Mouse (Mus musculus): ENCODE measurements at regions not wholly inside any gene's neighbourhood (a gene's known extent, or its start where the extent isn't known, plus 50 kb on each side); places are given as distances from the start of the nearest gene placed in this dataset.
"Not testable (repeated sequence)": the region's sequence is repeated elsewhere in the genome, so short reads cannot be mapped to it uniquely, and the experiment has no call there.

DNA sequence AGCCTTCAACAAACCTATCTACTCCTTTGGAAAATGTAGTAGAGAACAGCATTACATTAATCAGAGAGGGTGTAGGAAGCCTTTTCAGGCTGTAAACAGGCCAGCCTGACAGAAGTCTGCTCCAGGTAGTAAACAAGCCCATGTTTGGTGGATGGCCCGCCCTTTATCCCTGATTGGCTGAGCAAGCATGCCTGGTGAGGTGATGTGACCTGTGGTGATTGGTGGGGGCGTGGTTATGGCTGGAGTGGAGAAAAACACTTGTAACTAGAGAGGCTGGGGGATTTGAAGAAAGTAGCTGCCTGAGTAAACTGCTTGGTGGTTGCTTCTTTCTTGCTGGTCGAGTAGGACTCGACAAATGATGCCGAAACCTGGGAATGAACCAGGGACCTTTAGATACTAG is 621.3 kb upstream of the Dsel start:
- not testable (repeated sequence) for H3K27ac ChIP-seq (ENCODE audit: control insufficient read depth, insufficient read depth, low read depth, low read length); H3K36me3 ChIP-seq (ENCODE audit: control insufficient read depth, insufficient read depth, low read length); H3K27me3 ChIP-seq (ENCODE audit: control insufficient read depth, insufficient read depth, low read length); H3K4me1 ChIP-seq (ENCODE audit: control insufficient read depth, insufficient read depth, low read length)
- peak overlapping the region; percentile 8; the same call in 1 of the 2 replicates for H3K4me3 ChIP-seq (ENCODE audit: control insufficient read depth, low read depth, low read length)

DNA sequence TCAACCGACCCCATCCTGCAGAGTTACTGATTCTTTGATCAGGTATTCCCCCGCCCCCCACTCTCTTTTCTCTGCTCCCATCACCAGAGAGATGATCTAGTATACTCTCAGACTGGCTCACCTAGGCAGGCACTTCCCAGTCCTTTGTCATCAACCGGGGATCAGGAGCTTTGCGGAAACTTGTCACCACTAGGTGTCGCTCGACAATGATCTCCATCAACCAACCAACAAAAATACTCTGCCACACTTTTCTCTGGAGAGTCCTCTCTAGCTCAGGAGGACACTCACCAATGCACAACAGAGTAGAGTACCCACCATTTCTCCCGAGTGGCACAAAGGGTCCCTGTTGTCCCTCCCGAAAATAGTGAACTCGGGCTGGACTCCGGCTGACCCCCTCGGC is 591.3 kb upstream of the Dsel start:
- H3K27me3 ChIP-seq (ENCODE audit: control insufficient read depth, insufficient read depth, low read length): no peaks in the 10 kb centered on the region
- H3K36me3 ChIP-seq (ENCODE audit: control insufficient read depth, insufficient read depth, low read length): no peaks in the 10 kb centered on the region
- H3K4me1 ChIP-seq (ENCODE audit: control insufficient read depth, insufficient read depth, low read length): no peaks in the 10 kb centered on the region; the same call in 1 of the 2 replicates
- H3K27ac ChIP-seq (ENCODE audit: control insufficient read depth, insufficient read depth, low read depth, low read length): no peak overlapping the region
- peak overlapping the region; percentile 57 for H3K4me3 ChIP-seq (ENCODE audit: control insufficient read depth, low read depth, low read length)
- TF ChIP-seq CTCF (IDR thresholded peaks at IDR 0.05; ENCODE audit: control insufficient read depth, insufficient read depth, insufficient replicate concordance, low read depth, low read length) (peak; percentile 45; the same call in 1 of the 2 replicates), POLR2A (IDR thresholded peaks at IDR 0.05; ENCODE audit: control insufficient read depth, low read depth, low read length) (no peak)

DNA sequence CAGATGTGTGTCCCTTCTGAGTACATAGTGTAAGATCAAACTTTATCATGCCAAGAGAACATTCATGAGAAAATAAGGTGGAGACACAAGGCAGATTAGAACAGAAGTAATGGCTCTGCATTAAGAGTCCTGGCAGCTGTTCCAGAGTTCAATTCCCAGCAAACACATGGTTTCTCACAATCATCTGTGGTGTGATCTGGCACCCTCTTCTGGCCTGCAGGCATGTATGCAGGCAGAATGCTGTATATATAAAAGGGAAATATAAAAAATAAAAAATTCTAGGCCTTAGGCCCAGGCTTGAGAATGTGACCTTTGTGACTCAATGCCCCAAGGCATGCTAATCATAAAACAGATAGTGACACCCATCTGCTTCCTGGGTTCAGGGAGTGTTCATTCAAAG is 587.7 kb upstream of the Dsel start:
- Histone ChIP-seq H3K27ac (ENCODE audit: control insufficient read depth, insufficient read depth, low read depth, low read length) (no peak overlapping the region), H3K27me3 (ENCODE audit: control insufficient read depth, insufficient read depth, low read length) (no peaks in the 10 kb centered on the region), H3K36me3 (ENCODE audit: control insufficient read depth, insufficient read depth, low read length) (no peaks in the 10 kb centered on the region), H3K4me1 (ENCODE audit: control insufficient read depth, insufficient read depth, low read length) (no peaks in the 10 kb centered on the region; the same call in 1 of the 2 replicates), H3K4me3 (ENCODE audit: control insufficient read depth, low read depth, low read length) (no peak overlapping the region)
- TF ChIP-seq POLR2A (IDR thresholded peaks at IDR 0.05; ENCODE audit: control insufficient read depth, low read depth, low read length) (no peak), CTCF (IDR thresholded peaks at IDR 0.05; ENCODE audit: control insufficient read depth, insufficient read depth, insufficient replicate concordance, low read depth, low read length) (no peak)

DNA sequence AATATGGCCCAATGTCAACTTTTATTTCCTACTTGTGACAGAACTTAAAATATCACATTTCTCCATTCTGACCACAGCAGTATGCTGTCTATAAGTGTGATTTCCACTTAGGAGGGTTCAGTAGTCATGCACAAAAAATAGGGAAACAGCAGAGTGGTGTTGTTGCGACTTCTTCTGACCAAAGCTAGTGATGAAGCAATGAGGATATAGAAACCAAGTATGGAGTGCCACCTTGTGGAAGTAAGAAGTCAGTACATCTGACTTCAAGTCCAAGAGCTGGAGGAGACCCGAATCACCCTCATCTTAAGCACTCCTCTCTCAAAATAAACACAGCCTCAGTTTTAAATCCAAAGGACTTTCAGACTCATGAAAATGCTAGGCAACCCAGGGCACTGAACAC is 586.9 kb upstream of the Dsel start:
- Histone ChIP-seq H3K36me3 (ENCODE audit: control insufficient read depth, insufficient read depth, low read length) (no peaks in the 10 kb centered on the region), H3K27me3 (ENCODE audit: control insufficient read depth, insufficient read depth, low read length) (no peaks in the 10 kb centered on the region), H3K27ac (ENCODE audit: control insufficient read depth, insufficient read depth, low read depth, low read length) (no peak overlapping the region), H3K4me1 (ENCODE audit: control insufficient read depth, insufficient read depth, low read length) (no peaks in the 10 kb centered on the region; the same call in 1 of the 2 replicates), H3K4me3 (ENCODE audit: control insufficient read depth, low read depth, low read length) (no peak overlapping the region)
- peak; percentile 10; the same call in 1 of the 2 replicates for TF ChIP-seq CTCF (IDR thresholded peaks at IDR 0.05; ENCODE audit: control insufficient read depth, insufficient read depth, insufficient replicate concordance, low read depth, low read length)
- TF ChIP-seq POLR2A (IDR thresholded peaks at IDR 0.05; ENCODE audit: control insufficient read depth, low read depth, low read length): no peak

DNA sequence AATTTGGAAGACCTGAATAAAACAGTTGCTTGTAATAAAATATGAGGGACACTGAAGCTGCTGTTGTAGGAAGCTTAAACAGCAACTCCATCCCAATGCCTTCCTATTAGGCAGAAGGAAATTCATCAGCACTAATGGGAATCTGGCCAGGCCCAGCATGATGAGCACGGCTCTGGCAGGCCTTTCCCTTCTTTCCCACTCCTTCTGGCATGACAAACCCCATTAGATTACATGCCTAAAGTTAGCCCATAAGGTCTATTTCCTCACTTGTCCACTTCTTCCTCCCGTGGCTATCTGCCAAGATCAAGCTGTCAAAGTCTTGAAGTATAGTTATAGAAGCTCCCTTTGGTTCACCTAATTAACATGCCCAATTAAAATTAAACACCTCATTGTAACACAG is 574.4 kb upstream of the Dsel start:
- Histone ChIP-seq H3K27me3 (ENCODE audit: control insufficient read depth, insufficient read depth, low read length) (no peaks in the 10 kb centered on the region), H3K4me1 (ENCODE audit: control insufficient read depth, insufficient read depth, low read length) (no peaks in the 10 kb centered on the region), H3K4me3 (ENCODE audit: control insufficient read depth, low read depth, low read length) (no peak overlapping the region), H3K27ac (ENCODE audit: control insufficient read depth, insufficient read depth, low read depth, low read length) (no peak overlapping the region), H3K36me3 (ENCODE audit: control insufficient read depth, insufficient read depth, low read length) (no peaks in the 10 kb centered on the region)
- no peak for TF ChIP-seq CTCF (IDR thresholded peaks at IDR 0.05; ENCODE audit: control insufficient read depth, insufficient read depth, insufficient replicate concordance, low read depth, low read length)
- no peak for TF ChIP-seq POLR2A (IDR thresholded peaks at IDR 0.05; ENCODE audit: control insufficient read depth, low read depth, low read length)

DNA sequence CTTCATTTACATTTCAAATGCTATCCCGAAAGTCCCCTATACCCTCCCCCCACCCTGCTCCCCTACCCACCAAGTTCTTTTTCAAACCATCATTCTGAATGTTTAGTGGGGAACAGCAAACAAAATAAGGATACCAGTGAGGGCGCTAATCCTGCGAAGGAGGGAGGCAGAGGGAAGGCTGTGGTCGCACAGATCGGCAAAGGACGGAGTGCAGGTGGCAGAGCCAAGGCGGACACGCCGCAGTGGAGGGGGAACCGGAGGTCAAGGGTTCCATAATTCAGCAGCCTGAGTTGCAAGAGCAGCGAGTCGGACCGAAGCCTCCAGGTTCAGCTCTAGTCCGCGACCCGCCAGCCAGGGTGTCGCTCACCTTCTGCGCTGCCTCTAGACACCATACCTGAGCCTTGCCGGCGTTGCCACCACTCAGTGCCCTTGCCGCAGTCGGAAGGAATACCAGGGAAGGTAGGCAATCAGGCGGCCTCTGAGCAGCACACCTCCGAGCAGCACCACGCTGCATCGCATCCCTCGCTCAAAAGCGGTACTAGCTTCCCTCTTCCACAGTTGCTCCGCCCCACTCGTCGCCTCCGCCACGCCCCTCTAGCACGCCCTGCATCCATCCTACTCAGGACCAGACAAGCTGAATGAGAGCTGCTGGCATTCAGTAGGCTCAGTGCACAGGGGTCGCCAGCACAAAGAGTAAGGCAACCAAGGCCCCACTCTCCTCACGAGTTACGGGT is 551.8 kb upstream of the Dsel start:
- Histone ChIP-seq H3K27ac (ENCODE audit: control insufficient read depth, insufficient read depth, low read depth, low read length) (no peak overlapping the region), H3K4me1 (ENCODE audit: control insufficient read depth, insufficient read depth, low read length) (peaks cover 6% of the 10 kb centered on the region), H3K4me3 (ENCODE audit: control insufficient read depth, low read depth, low read length) (peak overlapping the region; percentile 70), H3K27me3 (ENCODE audit: control insufficient read depth, insufficient read depth, low read length) (no peaks in the 10 kb centered on the region), H3K36me3 (ENCODE audit: control insufficient read depth, insufficient read depth, low read length) (no peaks in the 10 kb centered on the region)
- TF ChIP-seq POLR2A (IDR thresholded peaks at IDR 0.05; ENCODE audit: control insufficient read depth, low read depth, low read length) (no peak), CTCF (IDR thresholded peaks at IDR 0.05; ENCODE audit: control insufficient read depth, insufficient read depth, insufficient replicate concordance, low read depth, low read length) (no peak)

DNA sequence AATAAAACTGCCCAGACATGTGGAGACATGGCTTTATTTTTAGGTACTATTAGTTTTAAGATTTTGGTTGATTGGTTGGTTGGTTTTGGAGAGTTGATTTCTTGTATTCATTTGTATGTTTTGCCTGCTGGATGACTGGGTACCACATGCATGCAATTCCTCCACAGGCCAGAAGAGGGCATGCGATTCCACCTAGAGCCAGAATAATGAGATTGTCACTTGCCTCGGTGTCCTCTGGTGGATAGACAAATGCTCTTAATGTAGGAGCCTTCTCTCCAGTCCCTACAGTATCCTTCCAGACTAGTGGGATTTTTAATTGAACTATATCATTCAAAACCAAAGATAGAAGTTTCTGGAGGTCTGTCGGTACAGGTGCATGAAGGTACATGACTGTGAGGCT is 524.1 kb upstream of the Dsel start:
- H3K36me3 ChIP-seq (ENCODE audit: control insufficient read depth, insufficient read depth, low read length): no peaks in the 10 kb centered on the region

More for the DNA sequence above, 524.1 kb upstream of the Dsel start:
- Histone ChIP-seq H3K4me3 (ENCODE audit: control insufficient read depth, low read depth, low read length) (no peak overlapping the region), H3K4me1 (ENCODE audit: control insufficient read depth, insufficient read depth, low read length) (no peaks in the 10 kb centered on the region), H3K27ac (ENCODE audit: control insufficient read depth, insufficient read depth, low read depth, low read length) (no peak overlapping the region), H3K27me3 (ENCODE audit: control insufficient read depth, insufficient read depth, low read length) (no peaks in the 10 kb centered on the region)
- TF ChIP-seq CTCF (IDR thresholded peaks at IDR 0.05; ENCODE audit: control insufficient read depth, insufficient read depth, insufficient replicate concordance, low read depth, low read length) (peak; percentile 68; the same call in 1 of the 2 replicates), POLR2A (IDR thresholded peaks at IDR 0.05; ENCODE audit: control insufficient read depth, low read depth, low read length) (no peak)
